Mouse (Mus musculus) forebrain, embryonic 12.5 days (tissue): ENCODE results near the gene Zc3h13. TPM values are rescaled to one million over a fixed set of nuclear protein-coding genes. Genes with fewer than 3 reads are reported as not detected.

Experiments
- microRNA-seq: library from miRNA; unstranded; fragments of <30 nt; microRNA quantifications from one replicate; pipeline ENCODE4, GENCODE M21; 2017
- polyA plus RNA-seq: library from polyadenylated mRNA; unstranded; fragments of >200 nt; fragmentation: Nextera tagmentation; extraction: Ambion mirVana; gene quantifications from 2 replicates; pipeline ENCODE4 v1.2.1, GENCODE M21; 2016

The Zc3h13 gene
- polyA plus RNA-seq, 1 experiment from 2014 or later, result 48.1 TPM

Small RNAs within 50 kb of the gene (microRNA-seq; reads per million reads assigned to microRNA genes)
- gene Gm44482, result not detected

Other genes starting within 250 kb of the Zc3h13 start
- gene Lrrc63, start 153.5 kb upstream of the Zc3h13 start, polyA plus RNA-seq, result 0.19 and 0.21 TPM in 2 replicates
- 18.8 and 22.1 TPM in 2 replicates for gene Lcp1, start 153.3 kb upstream of the Zc3h13 start, polyA plus RNA-seq
- gene Cpb2, start 42.1 kb upstream of the Zc3h13 start, polyA plus RNA-seq, result not detected in 2 replicates
- gene Siah3, start 171.6 kb downstream of the Zc3h13 start, polyA plus RNA-seq, result 4.2 and 6.1 TPM in 2 replicates